Mouse (Mus musculus) adrenal gland, postnatal 10 days (tissue): ENCODE results near the gene Arpp21. TPM values are rescaled to one million over a fixed set of nuclear protein-coding genes. Genes with fewer than 3 reads are reported as not detected.

Experiments
- DNase-seq: peaks from one replicate; pipeline ENCODE4 v3.0.0; 2021; ENCODE audit warnings: mixed read lengths
- long read RNA-seq, 2 experiments: library from polyadenylated mRNA; stranded (forward); transcript quantifications; one replicate each; pipeline ENCODE4 v2.0.0; 2021
- total RNA-seq, 2 experiments: library from RNA; stranded (reverse); gene quantifications; 2 replicates each; pipeline ENCODE4 v1.2.3; 2021

Gene Arpp21
- 1 to 10 TPM; 1.4 to 2.7 TPM for total RNA-seq
- long read RNA-seq, experiment 1, partial matches to known transcripts = 1 of 1 reads
- long read RNA-seq, experiment 1, other reads (novel, unspliced or antisense) = 0 of 1 reads
- long read RNA-seq, experiment 2, partial matches to known transcripts = 0 of 2 reads
- long read RNA-seq, experiment 2, other reads (novel, unspliced or antisense) = 2 of 2 reads

DNA sequence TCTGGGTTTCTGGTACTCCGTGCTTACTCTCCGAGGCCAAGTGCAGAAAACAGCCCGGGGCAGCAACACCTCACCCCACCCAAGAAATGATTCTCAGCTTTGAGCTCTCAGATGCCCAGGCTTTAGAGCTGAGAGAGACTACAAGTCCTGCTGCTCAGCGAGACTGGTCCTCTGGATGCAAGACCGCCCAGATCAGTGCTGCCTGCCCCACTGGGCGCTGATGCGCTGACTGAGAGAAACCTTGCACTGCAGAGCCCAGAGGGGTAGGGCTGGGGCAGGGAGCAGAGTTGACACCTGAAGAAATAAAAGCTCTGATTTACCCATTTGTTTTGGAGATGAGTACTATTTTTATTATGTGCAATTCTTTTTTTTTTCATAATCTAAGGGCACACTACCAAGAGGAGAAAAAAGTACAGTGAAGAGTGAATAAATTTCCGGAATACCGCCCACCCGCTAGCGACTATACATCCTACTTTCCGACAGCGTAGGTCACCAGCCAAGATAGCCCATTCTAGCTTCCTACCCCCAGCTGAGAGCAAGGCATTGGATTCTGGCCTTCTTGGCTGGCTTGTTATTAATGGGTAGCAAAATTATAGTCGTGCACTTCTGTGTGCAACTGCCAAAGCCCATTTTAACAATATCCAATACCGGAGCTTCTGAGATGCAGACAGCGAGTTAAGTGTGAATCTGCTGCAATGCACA is at the start of gene Arpp21:
Gene Arpp21, minus strand, starts transcription at position 243 of the 702 bp plus-strand sequence.
- no peak for DNase-seq

DNA sequence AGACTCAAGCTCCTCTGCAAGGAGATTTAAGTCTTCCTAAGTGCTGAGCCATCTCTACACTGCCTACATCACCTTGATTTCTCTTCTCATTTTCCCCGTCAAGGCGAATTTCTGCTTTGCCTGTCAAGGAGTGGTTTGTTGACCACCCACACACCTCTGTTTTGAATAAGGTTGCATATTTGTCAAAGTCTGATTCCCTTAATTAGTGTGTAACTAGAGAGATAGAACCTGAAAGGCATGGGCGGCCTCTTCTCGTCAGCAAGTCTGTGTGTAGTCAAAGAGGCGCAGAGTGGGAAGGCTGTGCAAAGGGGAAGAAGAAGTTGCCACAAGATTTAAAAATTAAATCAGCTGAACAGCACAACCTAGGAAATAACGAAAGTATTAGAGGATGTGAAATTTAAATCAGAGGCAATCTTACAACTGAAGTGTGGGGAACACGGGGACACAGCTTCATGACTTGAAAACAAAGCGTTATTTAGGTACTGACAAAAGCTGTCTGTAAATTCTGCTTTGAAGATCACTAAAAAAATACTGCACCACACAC is 36.8 kb upstream of the Arpp21 start:
- no peak for DNase-seq

DNA sequence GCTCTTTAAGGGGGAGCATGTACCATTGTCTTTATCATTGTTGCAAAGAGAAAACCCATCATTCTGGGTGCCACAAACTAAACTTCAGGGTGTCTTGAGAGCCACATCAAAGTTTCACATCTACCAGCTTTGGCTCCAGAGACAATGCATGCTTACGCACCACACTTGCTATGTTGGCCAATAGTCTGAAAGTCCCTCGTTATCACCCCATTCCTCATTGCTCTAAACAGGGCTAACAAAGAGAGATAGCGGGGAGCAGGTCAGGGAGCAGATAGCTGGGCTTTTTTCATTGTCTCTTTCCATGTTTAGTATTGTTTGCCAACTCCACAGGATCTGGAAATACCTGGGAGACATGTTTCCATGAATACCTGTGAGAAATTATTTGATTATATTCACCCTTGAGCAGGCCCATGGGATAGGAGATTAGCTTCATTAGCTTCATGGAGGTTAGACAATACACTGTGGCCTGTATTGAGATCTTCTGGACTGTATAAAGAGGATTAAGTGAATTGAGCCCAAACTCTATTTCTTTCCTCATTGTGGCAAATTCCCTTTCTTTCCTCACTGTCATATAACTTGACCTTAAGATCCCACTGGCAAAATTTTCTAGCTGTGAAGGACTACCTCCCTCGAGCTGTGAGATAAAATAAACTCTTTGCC is 29.4 kb upstream of the Arpp21 start:
- no peak for DNase-seq

DNA sequence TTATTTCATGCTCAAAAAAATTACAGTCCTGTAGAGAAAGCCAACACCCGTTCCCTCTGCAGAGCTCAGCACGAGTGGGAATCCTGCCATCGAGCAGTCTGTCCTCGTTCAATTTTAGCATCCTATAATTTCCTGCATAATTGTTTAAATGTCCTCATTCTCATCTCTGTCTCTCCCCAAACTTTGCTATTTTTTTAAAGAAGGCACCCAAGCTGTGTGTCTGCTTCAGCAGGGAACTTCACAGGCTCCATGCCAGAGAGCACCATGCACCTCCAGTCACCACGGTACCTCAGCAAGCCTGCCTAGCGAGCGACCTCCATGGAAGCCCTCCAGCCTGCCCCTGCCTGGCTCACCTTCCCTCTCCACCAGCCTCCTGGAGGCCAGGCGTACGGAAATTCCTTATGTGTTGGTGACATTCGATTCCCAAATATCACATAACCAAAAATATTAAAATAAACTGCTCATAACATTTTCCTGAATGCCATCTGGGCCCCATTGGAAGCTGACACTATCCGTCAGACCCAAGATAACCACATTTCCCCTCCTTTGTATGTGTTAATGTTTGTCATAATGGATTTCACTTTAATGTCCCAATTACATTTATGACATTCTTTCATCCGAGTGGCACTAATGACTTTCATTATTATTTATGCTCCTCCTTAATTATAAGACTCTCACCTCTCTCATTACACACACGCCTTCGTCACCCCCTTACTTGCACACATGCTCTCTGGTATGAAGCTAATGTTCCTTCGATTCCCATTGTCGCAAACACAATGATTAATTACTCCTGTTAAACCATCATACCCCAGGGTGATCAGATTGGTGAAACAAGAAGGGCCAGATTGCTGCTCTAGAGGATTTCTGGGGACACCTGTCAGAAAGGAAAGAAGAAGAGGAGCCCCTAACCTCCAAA is 26.5 kb upstream of the Arpp21 start:
- no peak for DNase-seq

DNA sequence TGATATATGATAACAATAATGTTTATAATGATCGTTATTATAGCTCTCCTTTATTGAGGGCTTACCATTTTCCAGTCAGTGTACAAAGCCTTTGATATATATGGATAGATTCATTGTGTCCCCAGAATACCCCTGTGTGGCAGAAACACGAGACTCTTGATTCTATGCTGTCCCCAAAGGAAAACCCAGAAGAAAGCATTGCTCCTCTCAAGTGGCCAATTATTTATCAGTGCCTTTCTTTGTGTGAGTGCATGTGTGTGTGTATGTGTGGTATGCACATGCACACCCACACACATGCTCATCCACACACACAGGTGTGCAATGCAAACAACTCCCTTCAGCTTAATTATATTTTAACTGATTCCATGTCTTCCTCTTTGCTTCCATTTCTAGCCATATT is 25.8 kb upstream of the Arpp21 start:
- DNase-seq = no peak

DNA sequence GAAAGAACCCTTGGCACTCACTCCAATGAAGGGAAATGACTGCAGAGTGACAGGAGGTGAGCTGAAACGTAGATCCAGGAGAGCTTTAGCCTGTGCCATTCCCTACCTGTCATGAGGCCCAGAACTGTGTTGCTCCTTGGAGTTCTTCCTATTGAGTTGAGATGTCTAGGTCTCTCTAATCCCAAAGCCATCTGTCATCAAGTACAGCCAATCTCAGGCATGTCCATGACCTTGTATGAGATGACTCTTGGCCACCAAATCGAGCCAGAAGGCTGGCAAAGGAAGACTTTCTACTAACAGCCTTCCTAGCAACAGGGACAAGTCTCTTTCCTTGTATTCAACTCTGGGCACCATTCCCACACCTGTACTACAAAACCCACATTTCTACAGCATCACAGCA is 25.0 kb upstream of the Arpp21 start:
- DNase-seq = no peak

DNA sequence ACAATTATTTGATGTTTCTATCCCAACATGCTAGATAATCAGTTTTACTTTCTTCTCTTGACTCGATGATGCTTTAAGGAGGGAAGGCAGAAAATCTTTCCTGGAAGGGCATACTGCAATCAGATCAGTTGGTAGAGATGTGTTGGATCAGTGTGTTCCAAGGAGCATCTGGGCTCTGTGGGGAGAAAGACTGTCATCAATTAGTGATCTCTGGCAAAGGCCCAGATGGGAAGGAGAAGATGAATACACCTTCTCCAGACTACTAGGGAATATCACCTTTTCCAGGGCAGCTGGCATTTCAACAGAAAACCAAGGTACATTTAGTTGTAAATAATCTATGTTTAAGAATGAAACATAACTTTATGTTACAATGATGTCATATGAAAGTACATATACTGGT is 22.8 kb upstream of the Arpp21 start:
- no peak for DNase-seq

DNA sequence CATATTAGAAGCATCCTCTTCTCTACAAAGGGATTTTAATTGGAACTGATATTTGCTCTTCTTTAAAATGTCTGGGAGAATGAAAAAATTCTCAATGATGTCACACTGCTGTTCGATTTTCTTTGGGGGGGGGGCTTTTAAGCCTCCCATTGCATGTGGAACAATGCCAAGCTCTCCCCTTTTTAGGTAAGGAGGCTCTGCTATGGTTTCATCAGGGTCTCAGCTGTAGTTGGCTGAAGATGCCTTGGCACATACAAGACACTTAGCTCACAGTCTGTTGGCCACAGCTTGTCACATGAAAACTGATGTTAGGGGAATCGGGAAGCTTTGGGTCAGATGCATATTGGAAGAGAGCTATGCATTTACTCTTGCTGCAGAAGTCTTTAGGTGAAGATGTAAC is 20.2 kb upstream of the Arpp21 start:
- DNase-seq = no peak

DNA sequence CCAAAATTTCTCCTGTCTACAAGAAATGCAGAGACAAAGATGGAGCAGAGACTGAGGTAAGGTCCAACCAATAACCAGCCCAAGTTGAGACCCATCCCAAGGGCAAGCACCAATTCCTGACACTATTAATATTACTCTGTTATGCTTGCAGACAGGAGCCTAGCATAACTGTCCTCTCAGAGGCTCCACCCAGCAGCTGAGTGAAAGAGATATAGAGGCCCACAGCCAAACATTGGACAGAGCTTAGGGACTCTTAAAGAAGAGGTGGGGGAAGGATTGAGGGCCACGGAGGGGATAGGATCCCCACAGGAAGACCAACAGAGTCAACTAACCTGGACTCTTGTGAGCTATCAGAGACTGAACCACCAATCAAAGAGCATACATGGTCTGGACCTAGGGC is 18.0 kb upstream of the Arpp21 start:
- DNase-seq = no peak

DNA sequence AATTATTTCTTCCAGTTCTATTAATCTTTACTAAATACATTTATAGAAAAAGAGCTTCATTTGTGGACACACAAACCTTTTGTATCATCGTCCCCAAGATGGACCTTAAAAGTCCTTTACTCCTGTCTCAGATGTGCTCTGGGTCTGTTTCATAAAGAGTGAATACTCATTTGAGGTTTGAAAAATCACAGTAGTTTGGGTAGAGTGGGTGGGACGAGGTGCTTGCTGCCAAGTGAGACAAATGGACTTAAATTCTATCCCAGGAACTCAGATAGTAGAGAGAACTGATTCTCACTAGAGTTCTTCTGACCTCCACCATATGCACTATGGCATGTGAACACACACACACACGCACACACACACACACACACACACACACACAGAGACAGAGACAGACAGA is 16.1 kb upstream of the Arpp21 start:
- no peak for DNase-seq

DNA sequence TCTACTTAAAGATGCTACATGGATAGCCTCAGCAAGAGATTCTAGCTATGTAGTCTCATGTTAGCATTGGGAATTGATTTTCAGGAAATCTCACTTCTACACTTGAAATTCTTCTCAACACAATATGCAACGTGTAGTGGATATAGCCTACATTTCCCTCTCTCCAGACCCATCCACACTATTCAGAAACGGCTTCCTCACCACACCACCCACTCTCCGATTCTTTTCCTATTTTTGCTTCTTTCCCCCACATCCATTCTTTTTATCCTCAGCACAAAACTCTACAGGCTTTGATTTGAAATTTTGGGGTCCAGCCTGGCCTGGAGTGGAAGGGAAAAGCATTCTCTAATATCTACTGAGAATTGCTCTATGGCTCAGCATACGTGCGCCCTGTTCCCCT is 15.6 kb upstream of the Arpp21 start:
- DNase-seq = no peak

DNA sequence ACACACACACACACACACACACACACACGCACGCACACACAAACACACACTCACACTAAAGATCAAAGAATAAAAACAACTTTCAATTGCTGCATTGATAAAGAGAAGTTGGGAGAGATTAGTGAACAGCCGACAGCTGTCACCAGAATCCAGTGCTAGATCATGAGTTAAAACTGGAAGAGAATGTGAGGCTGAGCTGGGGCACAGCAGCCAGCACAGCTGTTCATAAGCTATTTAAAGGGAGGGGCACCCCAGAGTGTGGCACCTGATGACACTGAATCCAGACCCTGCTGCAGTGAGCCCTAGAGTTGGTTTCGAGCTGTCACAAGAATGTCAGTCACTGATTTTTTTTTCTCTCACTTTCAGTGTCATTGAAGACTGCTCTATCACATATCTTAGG is 14.0 kb upstream of the Arpp21 start:
- DNase-seq = no peak

DNA sequence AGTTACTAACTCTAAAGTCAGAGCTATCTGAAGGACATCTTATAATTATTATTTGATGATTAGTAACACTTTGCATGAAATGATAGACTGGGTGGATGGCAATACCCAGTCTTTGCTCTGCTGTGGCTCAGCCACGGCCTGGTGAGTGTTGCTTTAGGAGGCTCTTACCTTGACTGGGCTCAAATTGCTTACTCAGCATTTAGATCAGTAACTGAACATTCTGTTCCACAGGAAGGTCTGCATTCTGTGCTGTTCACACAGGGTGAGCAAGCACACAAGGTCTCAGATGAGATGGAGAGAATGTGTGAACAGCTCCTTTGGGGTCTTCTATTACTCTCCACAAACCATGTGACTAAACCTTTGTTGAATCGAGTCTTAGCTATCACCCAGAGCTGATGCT is 11.4 kb upstream of the Arpp21 start:
- DNase-seq = no peak

DNA sequence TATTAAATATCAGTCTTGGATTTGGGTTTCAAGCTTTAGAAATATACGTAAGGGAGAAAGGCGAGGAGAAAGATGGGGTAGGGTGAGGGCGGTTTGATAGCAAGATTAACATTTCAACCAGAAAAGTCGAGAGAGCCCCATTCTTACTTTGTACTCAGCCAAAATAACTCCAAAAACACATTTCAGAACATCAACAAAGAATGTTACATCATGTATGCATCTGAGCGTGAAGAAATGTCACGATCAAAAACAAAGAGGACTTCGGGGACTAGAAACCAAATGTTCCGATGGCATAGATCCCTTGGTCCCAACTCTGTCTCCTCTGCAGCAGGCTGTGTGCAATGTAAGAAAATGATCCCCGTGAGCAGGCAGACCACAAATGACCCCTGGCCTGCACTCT is 2.4 kb upstream of the Arpp21 start:
- no peak for DNase-seq

DNA sequence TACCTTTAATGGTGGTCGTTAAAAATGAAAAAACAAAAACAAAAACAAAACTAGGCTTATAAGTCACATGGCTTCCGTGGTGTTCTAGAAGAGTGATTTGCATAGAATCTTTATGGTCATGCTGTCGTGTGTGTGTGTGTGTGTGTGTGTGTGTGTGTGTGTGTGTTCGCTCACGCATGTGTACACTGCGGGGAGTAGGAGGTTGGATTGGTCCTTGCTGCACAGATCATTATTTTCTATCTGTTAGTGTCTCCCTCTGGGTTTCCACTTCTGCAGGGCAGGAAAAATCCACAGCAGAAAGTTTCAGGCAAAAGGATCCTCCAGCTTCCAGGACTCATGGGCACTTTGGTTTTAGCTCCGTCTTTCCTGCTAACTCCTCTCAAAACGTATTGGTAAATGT is 813 bp upstream of the Arpp21 start:
- DNase-seq = no peak

DNA sequence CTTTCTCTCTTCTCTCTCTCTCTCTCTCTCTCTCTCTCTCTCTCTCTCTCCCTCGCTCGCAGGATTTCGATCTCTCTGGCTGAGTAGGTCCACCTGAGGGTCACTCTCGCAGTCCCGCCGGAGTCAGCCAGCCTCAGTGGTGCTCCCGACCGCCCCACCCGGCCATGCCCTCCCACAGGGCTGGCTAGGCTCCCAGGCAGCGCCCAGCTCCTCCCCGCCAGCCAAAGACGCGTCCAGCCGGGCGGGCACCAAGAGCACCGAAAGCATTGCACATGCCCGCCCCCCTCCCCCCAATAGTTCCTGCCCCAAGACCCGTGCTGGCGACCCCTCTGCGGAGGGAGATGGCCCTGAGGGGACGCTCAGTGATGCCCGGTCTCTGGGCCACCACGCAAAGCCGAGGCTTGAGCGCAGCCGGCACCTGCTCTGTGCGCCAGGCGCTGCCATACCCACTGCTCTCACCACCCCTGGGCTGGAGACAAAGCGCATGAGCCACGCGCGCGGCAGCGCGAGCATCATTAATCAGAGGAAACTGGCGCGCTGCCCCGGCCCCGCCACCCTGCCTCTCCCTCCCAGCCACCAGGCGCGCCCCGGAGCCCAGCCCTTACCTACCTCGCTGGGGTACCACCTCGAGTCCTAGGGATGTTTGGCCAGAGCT is 570 bp downstream of the Arpp21 start:
- DNase-seq = peak; percentile 66

DNA sequence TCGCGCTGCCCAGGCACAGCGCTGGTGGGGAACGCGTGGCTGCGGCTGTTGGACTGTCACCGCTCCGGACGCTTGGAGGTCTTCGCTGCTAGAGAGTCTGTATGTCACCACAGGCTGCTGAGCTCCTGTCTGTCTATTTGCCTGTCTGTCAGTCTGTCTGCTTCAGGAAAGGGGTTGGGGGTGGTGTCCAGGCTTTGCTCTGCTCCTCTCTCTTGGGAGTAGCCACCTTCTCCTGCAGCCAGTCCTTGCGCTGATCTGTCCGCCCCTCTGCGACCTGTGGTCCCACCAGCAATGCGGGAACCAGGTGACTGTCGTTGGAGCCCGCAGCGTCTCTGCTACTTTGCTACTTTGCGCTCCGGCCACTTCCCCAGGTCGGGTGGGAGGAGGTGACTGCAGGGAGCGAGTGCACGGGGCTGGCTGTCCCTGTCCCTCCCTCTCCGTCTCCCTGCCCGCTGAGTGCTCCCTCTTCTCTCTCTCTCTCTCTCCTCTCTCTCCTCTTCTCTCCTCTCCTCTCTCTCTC is 1.2 kb downstream of the Arpp21 start:
- peak; percentile 16 for DNase-seq

DNA sequence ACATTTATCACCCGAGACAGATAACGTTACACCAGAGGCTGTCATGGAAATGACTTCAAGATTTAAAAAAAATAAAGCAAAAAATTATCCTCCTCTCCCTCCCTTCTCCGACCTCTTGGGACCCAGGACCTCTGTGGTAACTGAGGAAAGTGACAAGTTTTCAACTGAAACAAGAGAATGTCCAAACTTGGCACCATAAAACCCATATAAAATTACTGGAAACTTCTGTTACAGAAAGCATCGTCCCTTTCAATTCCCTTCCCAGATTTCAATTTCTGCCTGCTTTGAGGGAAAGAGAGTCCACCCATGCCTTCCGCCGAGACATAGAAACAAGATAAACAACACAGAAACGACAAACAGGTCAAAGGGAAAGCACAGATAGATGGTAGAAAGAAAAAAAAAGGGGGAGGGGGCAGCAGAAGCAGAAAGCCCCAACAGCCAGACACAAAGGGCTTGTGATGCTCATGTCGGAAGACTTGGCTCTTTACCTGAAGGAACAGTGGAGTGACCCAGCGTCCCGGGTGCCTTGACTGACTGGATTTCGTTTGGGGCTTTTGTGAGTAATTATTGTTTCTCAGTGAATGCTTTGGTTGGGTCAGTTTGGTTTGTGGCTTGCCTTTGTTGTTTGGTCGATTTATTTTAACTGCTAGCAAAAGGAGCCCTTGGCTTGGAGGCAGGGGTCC is 1.8 kb downstream of the Arpp21 start:
- DNase-seq = no peak

DNA sequence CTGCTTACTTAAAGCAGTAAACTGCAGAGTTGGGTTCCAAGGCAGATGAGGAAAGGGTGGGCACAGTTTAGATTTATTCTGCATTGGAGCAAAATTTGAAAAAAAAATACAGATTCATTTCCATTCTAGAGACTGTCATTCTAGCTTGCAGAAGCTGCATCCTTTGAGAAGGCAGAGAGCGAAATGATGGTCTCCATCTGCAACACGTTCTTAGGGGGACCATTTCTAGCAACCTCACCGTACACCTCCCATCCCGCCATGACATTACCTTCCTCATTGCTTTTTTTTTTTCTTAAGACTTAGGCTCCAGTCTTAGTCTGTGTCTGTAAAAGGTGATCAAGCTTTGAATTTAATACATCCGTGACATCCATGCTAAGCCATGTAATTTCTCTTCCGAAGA is 2.4 kb downstream of the Arpp21 start:
- no peak for DNase-seq

DNA sequence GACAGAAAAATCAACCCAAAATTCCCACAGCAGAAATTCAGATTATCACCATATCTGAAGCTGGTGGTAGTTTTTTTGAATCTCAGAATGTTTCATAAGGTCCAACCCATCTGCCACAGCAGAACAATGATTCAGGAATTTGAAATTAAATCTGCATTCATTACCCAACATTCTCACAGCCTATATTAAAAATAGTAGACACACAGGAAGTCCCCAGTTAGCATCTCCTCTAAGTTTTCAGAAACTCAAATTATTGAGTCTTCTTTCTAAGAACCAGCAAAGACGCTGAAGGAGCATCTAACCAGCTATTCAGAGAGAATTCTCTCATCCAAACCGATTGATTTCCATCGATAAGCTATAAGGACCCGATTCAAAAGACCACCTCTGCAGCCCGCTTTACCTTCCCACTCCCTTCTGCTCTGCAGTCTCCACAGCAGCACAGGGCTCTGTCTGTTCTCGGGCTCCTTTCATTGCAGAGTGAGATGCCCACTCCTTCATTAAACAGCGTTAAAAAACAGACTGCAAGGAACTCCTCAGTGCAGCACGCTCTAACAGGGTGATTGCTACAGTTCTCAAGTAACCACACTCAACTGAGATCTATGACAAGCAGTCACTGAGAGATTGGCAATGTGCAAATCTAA is 3.7 kb downstream of the Arpp21 start:
- DNase-seq = no peak

DNA sequence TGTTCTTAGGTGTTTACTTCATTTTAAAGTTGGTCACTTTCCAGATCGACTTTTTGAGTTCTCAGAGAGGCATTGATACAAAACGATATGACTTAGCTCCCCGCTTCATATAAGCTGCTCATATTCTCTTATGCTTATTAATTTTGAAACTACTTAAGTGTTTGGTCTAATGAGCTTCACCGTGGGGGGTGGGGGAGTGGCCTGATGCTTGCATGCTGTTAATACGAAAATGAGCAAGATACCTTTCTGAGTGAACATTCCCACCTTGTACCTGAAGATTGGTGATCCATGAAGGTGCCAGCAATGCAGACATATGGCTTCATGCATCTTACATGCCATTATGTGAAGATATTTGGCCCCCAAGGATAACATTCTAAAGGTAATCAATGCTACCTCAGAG is 4.4 kb downstream of the Arpp21 start:
- no peak for DNase-seq
